Mouse (Mus musculus) cerebral cortex, adult 2 months (tissue): ENCODE results near the gene Tubb4a.

ENCODE experiments used
- WGBS: fragments of 180-500 bp; shearing (Covaris S2); methylation state at CpG from one replicate; pipeline ENCODE4 v1.1.7; 2018; 5-methylcytosine and 5-hydroxymethylcytosine counted together

Gene Tubb4a

DNA sequence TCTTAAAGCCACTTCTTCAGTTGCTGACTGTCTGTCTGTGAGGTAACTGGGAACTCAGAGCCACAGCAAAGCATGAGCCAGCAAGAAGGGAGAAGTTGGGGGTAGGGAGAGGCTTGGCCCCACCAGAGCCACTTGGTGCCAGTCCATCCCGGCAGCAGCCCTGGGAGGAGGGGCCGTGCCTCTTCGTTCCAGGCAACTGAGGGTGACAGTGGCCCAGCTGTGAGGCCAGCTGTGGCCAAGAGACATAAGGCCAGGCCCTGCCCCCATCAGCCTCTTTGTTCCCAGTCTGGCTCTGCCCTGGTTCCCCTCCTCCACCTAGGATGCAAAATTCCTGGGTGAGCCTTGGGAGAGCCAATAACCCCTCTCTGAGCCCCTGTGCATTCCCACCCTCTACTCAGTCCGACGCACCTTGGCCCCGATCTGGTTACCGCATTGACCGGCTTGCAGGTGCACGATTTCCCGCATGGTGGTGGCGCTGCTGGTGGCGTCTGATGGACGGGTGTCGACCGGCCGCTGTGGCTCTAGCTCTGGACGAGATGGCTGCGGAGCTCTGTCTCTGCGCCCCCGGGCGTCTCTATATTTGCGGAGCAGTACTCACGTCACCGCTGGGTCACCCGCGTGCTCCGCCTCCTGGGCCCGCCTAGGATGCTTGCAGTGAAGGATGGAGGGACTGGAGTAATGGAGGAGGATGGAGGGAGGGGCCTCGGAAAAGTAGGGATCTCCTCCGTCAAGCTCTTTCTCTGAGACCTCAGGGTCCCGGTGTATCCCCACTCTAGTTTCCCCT, at the start of gene Tubb4a:
TSS of gene Tubb4a (minus strand) at position 734 of the 784 bp plus-strand sequence.
- WGBS: 1% methylated on average over 31 of the region's 31 CpGs

GRCm38 (mm10) chr17:57135635-57136034, 48.1 kb upstream of the Tubb4a start:
- WGBS: 84% methylated on average over 3 of the region's 3 CpGs

DNA sequence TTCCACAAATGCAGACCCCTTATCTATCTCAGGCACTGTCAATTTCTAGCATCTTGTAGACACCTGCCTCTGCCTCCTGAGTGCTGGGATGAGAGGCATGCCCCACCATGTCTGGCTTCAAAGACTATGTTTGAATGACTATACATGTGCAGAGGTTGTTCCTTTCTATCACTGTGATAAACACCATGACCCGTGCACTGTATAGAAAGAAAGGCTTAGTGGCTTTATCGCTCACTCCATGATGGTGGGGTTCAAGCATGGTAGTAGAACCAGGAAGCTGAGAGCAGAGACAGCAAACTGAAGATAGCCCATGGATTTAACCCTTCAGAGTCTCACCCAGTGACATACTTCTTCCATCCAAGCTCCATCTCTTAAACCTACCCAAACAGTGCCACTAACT, 47.1 kb upstream of the Tubb4a start:
- WGBS: 92% methylated on average over 2 of the region's 2 CpGs

GRCm38 (mm10) chr17:57134021-57134420, 46.4 kb upstream of the Tubb4a start:
- WGBS: 46% methylated on average over 3 of the region's 3 CpGs

DNA sequence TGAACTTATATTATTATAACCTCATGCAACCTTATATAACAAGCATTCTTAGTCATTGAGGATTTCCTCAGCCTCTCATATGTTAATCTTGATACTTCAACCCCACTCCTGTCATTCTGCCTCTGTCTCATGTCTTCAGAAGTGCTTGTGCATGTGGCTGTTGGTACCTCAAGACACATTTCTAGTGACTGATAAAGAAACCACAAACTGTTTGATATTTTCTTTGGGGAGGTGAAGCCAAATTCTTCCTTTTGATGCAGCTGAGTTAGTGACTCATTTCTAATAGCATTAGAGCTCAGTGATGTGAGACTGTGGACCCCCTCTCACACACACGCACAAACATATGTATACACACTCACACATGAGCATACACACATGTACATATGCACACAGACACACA, 44.2 kb upstream of the Tubb4a start:
- WGBS: 89% methylated on average over 1 of the region's 1 CpGs

- WGBS: 52% methylated on average over 3 of the region's 3 CpGs
These were observed 38.5 kb upstream of the Tubb4a start for GRCm38 (mm10) chr17:57125853-57126622.

GRCm38 (mm10) chr17:57124792-57125191, 37.2 kb upstream of the Tubb4a start:
- 91% methylated on average over 4 of the region's 4 CpGs for whole genome bisulfite sequencing

- 90% methylated on average over 11 of the region's 11 CpGs for WGBS
These were observed 35.9 kb upstream of the Tubb4a start for GRCm38 (mm10) chr17:57123192-57124118.

- 87% methylated on average over 2 of the region's 2 CpGs for WGBS
These were observed 34.3 kb upstream of the Tubb4a start for GRCm38 (mm10) chr17:57121856-57122255.

DNA sequence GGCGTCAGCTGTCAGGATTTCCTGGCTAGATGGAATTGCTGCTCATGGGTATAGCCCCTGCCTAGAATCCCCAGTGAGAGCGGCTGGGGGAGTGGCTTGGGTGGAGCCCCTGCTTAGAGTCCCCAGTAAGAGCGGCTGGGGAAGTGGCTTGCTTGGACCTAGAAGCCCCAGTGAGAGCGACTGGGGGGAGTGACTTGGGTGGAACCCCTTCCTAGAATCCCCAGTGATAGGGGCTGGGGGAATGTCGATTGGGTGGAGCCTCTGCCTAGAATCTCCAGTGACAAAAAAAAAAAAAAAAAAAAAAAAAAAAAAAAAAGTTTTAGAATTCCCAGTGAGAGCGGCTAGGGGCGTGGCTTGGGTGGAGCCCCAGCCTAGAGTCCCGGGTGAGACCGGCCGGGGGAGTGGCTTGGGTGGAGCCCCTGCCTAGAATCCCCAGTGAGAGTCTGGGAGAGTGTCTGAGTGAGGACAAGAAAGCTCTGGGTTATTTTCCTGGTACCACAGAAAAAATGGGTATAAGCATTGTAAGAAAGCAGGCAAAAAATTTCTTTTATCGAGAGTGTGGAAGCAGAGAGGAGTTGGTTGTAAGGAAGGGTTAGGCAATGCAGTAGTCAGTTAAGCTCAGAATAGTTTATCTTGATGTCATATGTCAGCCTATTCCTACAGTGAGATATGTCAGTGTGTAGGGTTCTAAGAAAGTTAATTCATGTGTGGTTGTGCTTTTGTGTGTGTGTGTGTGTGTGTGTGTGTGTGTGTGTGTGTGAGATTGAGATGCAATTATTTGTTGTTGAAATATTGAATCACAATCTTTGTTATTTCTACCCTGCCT, 31.2 kb upstream of the Tubb4a start:
- 10% methylated on average over 11 of the region's 11 CpGs for WGBS

DNA sequence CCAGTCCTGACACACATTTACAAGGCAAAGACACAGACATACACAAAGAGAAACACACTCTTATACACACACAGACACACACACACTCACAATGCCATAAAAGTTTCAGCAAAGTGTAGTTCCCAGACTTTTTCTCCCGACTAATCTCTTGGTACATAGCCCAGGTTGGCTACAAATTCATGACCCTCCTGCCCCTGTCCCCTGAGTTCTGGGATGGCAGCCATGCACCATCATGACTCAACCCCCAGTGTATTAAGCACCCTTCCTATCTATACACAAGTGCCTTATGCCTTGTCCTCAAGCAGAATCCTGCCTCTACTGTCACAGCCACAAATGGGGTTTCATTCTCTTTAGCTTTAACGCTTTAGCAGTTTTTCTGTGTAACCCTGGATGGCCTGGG, 29.2 kb upstream of the Tubb4a start:
- 78% methylated on average over 2 of the region's 2 CpGs for WGBS

DNA sequence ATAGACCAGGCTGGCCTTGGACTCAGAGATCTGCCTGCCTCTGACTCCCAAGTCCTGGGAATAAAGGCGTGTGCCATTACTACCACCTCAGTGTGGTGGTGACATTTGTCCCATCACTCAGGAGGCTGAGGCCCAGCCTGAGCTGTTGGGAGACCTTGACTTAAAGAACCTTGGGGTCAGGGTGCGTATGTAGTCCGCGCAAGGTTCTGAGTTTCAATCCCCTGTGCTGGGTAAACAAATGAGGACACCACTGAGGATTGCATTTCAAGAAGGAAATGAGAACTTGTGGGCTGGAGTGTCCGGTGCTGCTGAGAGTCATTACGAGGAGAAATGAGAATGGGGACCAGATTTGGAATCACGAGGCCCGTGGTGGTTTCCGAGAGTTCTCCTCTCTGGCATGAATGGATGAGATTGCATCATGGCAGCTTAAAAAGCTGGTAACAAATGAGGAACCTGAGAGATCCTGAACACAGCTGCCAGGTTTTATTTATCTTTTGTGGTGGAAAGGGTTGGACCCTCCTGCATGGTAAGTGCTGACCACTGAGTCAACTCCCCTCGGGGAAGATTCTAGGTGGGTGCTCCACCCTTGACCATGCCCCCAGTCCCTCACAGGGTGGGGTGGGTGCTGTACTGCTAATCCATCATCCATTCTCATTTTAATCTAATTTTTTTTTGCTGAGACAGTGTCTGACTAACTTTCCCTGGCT, 25.3 kb upstream of the Tubb4a start:
- WGBS: 83% methylated on average over 10 of the region's 10 CpGs

GRCm38 (mm10) chr17:57110005-57110404, 22.4 kb upstream of the Tubb4a start:
- WGBS: 93% methylated on average over 1 of the region's 1 CpGs

DNA sequence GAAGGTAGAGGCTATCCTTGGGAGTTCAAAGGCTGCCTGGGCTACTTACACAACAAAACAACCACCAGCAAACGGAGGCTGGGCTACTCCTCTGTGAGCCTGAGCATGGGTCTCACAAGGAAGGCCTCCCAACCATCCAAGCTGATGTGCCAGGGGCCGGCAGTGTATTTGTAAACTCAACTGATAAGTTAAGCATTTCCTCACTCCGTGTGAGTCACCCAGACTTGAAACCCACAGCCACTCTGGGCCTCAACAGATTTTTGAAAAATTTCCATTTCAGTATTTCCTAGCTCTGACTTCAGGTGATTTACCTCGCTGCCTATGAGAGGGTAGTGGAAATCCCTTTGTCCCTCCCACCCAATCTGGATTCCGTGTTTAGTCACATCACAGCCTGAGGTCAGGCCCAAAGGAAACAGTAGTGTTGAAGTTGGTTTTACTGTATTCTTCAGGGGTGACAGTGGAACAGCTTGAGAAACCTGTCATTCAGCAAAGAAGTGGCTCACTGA, 21.1 kb upstream of the Tubb4a start:
- 84% methylated on average over 5 of the region's 5 CpGs for WGBS

GRCm38 (mm10) chr17:57108040-57108665, 20.6 kb upstream of the Tubb4a start:
- WGBS: 92% methylated on average over 7 of the region's 7 CpGs

DNA sequence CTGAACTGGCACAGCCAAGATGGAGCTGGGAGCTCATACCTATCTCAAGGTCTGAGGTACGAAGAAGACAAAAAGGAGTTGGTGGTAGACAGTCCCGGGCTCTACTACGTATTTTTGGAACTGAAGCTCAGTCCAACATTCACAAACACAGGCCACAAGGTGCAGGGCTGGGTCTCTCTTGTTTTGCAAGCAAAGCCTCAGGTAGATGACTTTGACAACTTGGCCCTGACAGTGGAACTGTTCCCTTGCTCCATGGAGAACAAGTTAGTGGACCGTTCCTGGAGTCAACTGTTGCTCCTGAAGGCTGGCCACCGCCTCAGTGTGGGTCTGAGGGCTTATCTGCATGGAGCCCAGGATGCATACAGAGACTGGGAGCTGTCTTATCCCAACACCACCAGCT, 19.5 kb upstream of the Tubb4a start:
- 93% methylated on average over 5 of the region's 5 CpGs for WGBS

DNA sequence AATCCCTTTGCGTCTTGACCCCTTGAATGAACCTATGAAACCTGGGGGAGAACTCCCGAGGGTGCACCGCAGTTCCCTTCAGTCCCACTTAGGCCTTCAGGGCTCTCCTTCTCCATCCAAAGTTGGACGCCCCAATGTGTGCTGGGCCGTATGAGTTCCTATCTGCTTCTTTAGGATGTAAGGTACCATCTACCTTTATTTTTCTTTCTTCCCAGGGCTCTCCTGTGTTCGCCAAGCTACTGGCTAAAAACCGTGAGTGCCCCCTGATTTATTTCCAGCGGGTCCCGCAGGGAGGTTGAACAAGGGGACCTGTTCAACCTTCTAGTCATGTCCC, 18.4 kb upstream of the Tubb4a start:
- 36% methylated on average over 9 of the region's 9 CpGs for WGBS

- WGBS: 1% methylated on average over 57 of the region's 61 CpGs
These were observed 17.8 kb upstream of the Tubb4a start, which contains the start of gene Tnfsf9 for GRCm38 (mm10) chr17:57105181-57106034. Gene Tnfsf9, plus strand, starts transcription at chr17:57105325.

- WGBS: 53% methylated on average over 4 of the region's 4 CpGs
These were observed 16.9 kb upstream of the Tubb4a start for GRCm38 (mm10) chr17:57104496-57104895.
